Mouse (Mus musculus): Measurements from ENCODE around the gene Strip2.
A peak's percentile ranks its signal among the peaks of the same experiment; 100 is the strongest.

Gene Strip2

DNA sequence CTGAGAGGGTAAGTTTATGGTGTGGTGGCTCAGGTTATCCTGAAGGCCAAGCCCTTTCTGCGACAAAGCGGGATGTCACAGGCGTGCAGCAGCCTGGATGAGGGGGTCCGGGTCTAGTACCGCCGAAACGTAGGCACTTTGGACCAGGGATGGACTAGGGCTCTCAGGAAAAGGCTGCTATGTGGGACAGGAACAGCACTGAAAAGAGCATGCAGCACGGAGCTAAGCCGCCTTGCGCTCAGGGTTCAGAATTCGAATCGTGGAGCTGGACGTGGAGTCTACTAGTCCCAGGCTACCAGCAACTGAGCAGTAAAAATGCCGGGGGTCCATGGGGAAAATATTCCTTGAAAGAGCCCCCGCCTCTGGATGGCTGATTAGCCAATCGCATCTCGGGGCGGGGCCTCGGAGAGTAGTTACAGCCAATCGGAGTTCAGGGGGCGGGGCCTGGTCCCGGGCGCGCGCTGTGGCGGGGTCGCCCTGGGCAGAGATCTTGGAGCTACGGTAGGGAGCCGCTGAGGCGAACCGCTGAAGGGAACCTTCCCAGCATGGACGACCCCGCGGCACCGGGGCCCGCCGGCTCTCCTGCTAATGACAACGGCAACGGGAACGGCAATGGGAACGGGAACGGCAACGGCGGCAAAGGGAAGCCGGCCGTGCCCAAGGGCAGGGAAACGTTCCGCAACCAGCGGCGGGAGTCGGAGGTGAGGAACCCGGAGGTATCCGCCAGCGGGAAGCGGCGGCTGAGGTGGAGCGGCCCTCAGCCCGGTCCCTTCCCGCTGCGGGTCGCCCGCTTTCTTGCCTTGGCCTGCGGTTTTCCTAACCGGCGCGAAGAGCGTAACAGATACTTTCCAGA is at the start of gene Strip2:
TSS of gene Strip2 (plus strand) at position 483 of the 853 bp plus-strand sequence.
- peak; percentile 84 to 93 for DNase-seq (ENCODE audit: low spot score in 2 of 2)

DNA sequence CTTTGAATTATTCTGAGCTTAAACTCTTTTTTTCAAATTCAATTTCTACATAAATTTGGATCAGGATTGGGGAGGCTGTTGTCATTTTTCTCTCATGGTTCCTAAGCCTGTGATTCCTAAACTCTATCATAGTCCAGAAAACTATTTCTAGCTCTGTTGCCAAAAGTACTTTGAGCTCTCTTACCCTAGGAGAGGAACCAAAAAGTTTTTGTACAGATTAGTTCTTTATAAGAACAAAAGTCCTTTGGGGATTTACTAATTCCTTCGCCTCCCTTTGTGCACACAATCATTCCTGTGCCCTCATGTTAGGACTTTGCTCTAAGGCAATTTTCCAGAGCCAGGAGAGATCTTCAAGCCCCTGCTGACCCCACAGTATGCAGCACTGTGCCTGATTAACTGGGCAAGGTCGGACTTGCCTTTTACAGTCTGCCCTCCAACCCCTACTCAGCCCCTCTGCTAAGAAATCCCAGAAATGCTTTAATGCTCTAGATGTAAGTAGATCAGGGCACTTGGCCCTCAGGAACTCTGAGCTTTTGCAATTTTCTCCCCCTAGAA is 48.4 kb upstream of the Strip2 start:
- DNase-seq (ENCODE audit: low spot score in 2 of 2), result no peak

DNA sequence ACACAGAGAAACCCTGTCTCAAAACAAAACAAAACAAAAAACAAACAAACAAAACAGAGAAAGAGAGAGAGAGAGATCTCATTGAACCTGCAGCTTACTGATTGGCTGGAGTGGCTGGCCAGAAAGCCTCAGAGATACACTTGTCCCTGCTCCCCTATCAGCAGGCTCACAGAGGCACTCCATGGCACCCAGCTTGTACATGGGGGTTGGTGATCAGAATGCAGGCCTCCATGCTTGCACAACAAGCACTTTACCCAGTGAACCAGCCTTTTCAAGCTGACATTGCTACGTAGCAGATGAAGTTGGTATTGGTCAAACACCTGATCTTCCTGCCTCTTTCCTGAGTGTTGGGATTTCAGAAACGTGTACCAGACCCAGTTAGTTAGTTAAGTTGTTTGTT is 43.2 kb upstream of the Strip2 start:
- DNase-seq (ENCODE audit: low spot score in 2 of 2), result no peak

DNA sequence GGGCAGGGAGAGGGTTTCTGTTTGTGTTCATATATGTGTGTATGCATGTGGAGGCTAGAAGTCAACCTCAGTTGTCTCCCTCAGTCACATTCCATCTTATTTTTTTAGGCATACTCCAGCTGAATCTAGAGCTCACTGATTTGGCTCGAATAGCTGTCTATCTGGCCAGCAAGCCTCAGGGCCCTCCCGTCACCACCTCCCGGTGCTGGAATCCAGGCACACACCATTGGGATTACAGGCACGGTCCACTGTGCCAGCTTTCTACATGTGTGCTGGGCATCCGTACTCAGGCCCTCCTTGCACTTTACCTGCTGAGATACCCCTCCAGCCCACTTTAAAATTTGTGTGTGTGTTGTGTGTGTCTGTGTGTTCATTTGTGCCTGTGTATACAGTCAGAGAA is 41.2 kb upstream of the Strip2 start:
- DNase-seq (ENCODE audit: low spot score in 2 of 2), result no peak

DNA sequence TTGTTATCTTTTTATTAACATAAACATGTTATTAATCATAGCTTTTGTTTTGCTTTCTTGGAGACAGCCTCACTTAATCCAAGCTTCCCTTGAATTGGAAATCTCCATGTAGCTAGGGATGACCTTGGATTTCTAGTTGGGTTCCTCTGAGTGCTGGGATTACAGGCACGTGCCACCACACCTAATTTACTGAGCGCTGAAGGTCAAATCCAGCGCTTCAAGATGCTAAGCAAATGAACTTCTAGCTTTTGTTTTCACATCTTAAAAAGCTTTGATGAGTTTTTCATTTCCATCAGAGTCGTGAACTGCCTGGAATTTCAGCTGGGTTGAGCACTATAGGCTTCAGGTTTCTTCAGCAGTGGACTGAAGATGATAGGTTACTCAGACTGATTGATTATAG is 40.0 kb upstream of the Strip2 start:
- no peak for DNase-seq (ENCODE audit: low spot score in 2 of 2)

DNA sequence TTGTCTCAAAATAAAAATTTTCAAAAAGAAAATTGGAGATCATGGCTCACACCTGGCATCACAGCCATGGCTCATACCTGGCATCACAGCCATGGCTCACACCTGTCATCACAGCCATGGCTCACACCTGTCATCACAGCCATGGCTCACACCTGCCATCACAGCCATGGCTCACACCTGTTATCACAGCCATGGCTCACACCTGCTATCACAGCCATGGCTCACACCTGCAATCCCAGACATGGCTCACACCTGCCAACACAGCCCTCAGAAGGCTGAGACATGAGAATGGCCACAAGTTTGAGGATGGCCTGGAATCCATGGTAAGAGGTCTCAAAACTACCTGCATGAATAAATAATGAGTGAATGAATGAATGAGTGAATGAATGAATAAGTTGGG is 37.2 kb upstream of the Strip2 start:
- no peak for DNase-seq (ENCODE audit: low spot score in 2 of 2)

DNA sequence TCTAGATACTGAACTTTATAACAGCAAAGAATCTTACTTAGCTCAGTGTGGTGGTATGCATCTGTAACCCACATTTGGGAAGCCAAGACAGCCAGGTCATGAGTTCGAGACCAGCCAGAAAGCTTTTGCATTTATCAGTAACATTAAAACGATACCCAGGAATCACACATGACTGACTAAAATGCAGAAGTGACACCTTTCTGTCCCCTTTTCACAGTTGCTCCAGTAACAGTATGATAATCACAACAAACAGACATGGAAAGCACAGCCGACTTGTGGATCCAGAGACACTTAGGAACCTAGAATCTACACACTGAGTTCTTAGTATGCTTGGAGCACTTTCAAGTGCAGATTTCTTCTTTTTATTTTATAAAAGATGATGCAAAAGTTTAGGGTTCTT is 36.0 kb upstream of the Strip2 start:
- DNase-seq (ENCODE audit: low spot score in 2 of 2), result no peak

DNA sequence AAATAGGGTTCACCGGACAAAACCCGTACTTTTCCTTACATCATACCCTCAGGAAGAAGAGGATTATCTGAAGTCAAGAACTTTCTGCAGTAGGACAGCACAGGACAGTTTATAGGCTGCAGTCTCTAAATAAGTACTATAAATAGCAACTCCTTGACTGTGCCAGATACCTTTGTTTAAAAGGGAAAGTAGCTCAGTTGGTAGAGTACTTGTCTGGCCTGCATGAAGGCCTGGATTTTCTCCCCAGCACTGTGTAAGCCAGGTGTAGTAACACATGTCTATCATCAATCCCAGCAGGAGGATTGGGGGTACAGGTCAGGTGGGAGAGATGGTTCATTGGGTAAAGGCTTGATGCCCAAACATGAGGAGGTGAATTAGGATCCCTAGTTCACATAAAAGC is 34.9 kb upstream of the Strip2 start:
- DNase-seq (ENCODE audit: low spot score in 2 of 2), result no peak

DNA sequence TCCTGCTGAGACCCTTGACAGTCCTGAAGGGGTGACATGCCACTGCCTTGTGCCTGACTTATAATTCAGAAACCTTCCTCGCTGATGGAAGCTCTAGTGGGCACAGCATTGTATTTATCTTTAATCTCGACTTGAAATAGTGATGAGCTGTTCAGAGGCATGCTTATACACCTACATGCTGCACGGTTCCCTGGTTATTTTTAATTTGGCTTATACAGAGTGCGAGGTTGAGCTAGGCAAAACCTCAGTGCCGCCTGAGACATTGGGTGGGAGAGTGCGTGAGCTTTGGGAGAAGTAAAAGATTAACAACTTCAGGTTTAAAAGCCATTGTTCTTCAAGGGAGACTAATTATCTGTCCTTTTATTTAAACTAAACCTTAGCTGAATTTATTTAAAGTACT is 33.9 kb upstream of the Strip2 start:
- no peak for DNase-seq (ENCODE audit: low spot score in 2 of 2)

DNA sequence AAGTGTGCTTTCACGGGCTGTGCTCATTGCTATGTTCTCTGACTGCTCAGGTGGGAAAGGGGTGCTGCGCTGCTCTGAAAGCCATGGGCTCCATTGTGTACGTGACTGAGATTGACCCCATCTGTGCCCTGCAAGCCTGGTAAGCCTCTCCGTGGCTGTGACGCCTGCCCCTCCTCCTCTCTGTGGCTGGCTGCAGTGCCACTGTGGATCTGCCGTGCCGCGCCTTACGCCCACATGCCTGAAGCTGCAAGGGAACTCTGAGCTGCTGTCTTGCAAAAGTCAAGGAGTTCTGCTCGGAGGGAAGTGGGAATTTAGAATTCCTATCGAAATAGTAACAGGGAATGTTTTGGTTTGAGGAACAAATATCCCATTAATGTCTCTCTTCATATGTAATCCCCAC is 25.7 kb upstream of the Strip2 start:
- no peak for DNase-seq (ENCODE audit: low spot score in 2 of 2)

DNA sequence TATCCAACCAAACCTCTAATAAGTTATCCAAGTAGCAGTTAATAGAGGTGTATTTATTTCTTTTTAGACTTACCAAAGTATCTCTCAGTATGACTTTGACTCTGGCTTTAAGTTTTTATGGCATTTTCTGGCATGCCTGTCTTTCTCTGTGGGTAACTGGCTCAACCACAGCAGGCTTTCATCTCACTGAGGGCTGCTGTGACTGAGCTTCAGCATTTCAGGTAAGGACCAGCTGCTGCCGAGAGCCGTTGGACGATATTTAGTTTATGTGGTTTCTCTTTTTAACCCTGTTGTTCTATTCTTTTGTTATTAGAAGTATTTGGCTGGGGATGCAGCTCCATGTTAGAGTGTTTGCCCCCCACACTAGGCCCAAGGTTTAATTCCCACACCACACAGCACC is 19.8 kb upstream of the Strip2 start:
- no peak for DNase-seq (ENCODE audit: low spot score in 2 of 2)

DNA sequence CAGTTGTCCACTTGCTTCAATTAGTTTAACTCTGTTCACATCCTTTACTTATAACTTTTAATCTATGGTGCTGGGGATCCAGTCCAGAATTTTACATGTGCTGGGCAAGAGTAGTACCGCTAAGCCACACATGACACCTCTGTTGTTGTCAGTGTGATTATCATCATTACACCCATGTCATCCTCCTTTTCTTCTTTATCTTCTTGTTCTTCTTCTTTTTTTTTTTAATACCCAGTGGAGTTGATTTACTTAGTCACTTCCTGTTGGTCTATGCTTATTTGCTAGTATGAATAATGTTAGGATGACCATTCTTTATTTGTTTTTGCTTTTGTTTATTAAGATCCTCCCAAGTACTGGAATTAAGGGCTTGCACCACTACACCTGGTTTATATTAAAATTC is 15.4 kb upstream of the Strip2 start:
- DNase-seq (ENCODE audit: low spot score in 2 of 2), result no peak

DNA sequence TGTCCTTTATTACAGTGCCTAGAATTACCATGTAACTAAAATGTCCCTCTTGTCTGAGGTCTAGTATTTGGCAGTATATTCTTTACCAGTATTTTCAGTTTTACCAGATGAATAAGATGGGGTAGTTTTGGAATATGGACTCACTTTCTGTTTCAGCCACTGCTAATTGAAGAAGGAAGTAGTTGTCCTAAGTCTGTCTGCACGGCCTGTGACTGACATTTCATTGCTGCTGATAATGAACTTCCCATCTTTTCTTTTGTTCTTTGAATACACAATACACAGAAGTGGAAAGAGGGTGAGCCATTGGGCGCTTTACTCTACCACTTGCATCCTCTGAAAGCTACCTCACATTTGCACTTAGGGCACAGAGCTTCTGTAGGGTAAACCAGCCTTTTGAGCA is 14.6 kb upstream of the Strip2 start:
- no peak for DNase-seq (ENCODE audit: low spot score in 2 of 2)

DNA sequence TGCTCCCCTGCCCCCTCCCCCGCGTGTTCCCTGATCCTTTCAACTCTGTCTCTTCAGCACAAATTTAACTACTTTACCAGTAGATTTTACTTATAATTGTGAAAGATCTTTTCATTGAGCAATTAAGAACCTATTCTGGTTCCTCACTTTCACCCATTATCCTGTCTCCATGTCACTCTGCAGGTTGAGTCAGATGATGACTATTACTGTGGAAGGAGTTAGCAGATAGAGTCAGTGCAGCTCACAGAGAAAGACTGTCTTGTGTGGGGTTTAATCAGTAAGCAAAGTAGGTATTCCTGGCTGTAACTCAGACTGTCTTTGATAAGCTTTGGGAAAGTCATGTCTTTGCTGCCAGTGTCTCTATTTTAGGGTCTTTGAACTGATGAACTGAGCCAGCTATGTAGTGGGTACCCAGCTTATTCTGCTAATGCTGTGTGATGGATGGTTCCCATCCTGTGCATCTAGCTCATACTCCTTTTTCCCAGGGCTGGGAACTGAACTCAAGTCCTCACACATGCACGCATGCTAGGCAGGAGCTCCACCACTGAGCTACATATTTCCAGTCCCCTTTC is 13.4 kb upstream of the Strip2 start:
- DNase-seq (ENCODE audit: low spot score in 2 of 2), result no peak

DNA sequence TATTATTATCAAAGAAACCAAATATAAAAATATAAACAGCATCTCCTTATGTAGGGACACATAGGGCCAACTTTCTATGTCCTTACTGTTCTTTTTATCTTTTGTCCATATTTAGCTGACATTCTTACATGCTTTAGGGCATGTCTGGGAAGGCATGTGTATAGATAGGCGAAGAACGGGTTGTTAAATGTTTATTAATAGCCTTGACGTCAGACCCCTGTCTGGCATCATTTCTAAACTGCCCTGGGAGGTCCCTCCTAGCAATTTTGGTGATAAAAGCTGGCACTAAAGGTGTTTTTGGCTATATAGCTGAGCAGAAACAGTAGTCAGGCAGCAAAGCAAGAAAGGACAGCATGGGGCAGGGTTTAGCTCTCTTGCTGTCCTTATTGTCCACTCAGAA is 12.5 kb upstream of the Strip2 start:
- DNase-seq (ENCODE audit: low spot score in 2 of 2), result no peak

DNA sequence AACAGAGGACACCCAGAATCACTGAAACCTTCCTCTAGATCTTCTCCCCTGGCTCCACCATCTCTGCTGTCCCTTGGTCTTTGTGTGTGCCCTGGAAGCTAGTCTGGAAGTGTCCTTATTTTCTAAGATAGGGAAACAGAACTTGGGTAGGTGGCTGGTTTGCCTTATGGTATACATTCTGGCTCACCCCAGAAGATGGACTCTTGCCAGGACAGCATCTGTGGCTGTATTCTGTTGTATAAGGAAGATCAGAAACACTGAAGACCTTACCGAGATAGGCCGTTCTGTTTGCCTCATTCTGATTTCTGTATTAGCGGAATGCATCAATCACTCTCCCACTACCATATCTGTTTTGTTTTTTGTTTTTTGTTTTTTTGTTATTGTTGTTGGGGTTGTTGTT is 6.2 kb upstream of the Strip2 start:
- DNase-seq (ENCODE audit: low spot score in 2 of 2), result no peak

DNA sequence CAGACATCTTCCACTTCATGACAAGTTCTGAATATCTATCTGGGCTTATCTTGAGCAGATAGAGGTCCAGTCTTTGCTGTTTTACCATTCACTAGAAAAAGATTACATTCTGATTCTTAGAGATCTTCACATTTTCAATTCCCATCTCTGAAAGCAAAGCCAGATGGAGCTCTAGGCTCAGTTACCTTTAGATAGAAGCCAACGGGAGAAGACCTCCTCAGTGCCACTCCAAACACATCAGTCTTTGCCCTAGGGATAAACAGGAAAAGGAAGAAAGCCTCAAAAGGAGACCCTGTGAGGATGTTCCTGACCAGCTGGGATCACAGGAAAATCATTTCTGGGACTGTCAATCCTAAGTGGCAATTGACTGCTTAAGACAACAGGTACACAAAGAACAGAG is 3.1 kb upstream of the Strip2 start:
- DNase-seq (ENCODE audit: low spot score in 2 of 2), result no peak

DNA sequence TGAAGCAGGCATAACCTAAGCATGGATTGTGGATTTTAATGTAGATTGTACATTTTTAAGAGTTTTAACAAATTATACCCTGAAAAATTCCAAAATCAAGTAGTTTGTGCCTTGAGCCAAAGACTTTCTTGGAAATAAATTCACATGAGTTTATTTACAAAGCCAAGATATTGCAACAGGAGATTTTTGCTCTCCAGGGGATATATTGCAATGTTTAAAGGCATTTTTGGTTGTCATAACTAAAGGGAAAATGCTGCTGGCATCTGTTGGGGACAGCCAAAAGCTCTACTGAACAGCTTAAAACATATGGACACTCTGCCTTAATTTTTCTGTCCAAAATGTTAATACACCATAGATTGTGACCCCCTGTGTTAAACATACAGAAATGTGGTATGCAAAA is 2.7 kb upstream of the Strip2 start:
- DNase-seq (ENCODE audit: low spot score in 2 of 2), result no peak

DNA sequence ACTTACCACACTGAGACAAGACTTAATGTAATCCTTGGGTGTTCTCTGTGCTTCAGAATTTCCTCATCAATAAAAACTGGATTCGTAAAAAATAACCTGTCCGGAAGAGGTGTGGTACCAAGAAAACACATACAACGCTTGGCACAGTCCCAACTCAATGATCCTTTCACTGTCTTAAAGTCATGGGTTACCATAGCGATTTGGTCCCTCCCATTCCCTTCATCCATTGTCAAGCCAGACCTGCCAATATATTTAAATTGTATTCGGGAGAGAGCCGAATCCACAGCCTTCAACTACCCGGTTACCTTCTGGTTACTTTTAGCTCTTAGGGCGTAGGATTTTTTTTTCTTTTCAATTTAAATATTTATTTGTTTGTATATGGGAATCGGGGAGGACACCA is 976 bp upstream of the Strip2 start:
- no peak for DNase-seq (ENCODE audit: low spot score in 2 of 2)

DNA sequence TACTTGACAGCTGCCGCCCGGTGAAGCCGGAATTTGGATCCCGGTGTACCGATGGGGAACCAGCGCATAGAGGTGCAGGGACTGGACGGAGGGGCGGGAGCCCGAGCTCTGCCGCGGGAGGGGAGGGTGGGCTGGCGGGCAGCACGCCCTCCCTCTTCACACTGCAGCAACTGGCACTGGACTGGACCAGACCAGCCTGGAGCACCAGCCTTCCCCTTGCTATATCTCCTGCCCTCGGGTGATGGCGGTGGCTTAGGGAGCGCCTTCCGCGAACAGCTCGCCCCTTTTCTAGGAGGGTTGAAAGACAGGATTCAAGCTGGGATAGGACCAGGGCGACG is 540 bp downstream of the Strip2 start:
- DNase-seq (ENCODE audit: low spot score in 2 of 2), result no peak

DNA sequence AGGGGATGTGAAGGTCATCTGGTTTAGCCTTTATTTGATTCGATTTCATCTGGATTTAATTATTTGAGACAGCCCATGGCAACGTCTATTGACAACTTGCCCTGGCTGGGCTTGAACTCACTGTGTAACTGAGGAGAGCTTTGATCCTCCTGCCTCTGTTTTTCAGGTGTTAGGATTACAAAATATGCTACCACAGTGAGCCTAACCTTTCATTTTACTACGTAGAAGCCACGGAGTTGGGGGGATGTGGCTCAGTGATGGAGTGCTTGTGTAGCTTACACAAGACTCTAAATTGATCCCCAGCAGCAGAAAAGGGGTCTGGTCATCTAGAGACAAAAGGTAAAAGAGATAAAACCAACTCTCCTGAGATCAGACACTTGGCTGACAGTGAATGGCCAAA is 1.1 kb downstream of the Strip2 start:
- DNase-seq (ENCODE audit: low spot score in 2 of 2), result no peak

DNA sequence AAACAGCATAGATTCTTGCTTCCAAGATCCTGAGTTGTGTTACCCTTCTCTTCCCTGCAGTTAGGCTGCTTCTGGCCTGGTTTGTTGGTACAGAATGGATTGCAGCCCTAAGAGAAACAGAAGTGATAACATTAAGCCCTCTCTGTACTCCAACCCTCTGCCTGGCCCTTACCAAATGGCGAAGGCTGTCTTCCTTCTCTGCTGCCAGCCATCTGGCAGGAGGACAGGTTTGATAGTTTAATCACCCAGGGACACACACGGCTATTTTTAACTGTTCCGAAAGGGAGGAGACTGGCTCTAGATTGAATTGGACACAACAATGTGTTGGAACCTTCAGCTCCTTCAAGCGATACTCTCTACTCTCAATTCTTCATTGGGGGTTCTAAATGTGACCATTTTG is 6.7 kb downstream of the Strip2 start:
- DNase-seq (ENCODE audit: low spot score in 2 of 2), result no peak

DNA sequence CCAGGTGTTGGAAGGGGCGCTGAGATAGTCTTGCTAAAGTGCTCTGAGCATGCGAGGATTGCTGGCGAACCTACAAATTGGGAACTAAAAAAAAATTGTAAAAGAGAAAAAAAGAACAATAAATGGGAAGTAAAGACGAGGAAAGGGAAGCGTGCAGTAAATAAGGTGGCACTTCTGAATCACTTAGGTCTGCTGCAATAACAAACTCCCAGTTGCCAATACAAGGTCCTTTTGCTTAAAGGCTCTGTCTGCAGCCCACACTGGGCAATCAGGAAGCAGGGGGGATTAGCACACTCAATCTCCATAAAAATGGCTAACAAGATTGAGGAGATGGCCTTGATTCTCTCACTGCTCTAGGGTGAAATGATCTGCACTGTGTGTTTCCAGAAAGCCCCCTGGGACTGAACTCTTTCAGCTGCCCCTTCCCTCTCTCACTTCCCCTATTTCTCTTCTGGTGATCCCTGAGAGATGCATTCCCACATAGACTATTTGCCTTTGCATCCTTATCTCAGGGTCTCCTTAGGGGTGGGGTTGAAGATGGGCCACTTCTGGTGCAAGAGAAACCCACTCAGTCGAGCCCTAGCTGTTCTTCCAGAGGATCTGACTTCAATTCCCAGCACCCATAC is 8.9 kb downstream of the Strip2 start:
- no peak for DNase-seq (ENCODE audit: low spot score in 2 of 2)

Measured in urinary bladder, adult 18-20 months (tissue).